Mouse (Mus musculus) heart, postnatal 4 days (tissue): ENCODE measurements at regions not wholly inside any gene's neighbourhood (a gene's known extent, or its start where the extent isn't known, plus 50 kb on each side); places are given as distances from the start of the nearest gene placed in this dataset.

Source experiments
- DNase-seq: peaks from one replicate; pipeline ENCODE4 v3.0.0; 2021

DNA sequence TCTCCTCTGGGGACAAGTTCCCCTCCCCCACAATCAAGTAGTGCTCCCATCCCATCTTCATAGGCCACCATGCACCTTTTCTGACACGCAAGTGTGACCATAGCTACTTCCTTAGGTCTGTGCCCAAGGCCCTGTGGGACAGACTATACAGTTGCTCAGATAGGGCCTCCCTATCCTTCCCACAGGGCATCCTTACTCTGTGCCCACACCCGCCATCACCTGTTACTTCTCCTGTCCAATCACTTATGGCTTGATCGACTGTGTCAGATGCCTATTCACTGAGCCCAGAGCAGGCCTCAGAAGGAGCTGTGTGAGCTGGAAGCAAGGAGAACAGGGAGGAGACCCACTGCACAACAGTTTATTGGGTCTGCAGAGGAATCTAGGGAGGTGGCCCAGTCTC, 56.6 kb upstream of the Lrpap1 start:
- DNase-seq = no peak

DNA sequence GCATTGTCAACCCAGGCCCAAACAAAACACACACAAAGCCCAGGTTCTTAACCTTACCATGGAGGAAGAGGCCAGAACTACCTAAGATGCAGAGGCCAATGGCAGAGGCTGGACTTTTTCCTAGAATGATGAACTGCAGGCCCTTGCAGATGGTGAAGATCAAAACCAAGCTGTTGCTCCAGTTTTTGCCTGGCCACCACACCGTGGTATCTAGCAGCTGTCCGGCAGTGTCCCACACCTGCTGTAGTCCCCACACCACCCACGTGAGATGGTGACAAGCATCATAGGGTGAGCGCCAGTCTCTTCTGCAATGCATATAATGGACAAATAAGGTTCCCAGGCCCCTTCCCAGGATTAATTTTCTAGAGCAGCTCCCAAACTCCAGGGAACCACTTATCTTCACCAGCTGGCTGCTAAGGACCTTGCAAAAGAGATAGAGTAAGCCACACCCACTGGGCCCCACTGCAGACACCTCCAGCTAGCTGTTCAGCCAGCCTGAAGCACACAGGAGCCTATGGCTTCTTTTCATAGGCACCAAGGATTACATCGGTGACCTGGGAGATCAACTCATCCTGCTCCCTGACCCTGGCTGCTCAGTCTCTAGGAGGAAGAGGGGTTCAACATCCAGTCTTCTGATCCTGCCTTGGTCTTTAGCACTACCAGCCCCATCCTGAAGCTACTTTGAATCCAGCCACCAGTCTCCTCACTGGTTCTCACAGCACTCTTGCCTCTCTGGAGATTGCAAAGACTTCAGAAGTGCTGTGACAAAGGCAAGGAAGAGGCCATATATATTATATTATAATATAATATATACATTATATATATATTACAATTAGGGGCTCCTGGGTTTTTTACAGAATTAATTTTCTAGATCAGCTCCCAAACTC, 55.6 kb upstream of the Lrpap1 start:
- no peak for DNase-seq

DNA sequence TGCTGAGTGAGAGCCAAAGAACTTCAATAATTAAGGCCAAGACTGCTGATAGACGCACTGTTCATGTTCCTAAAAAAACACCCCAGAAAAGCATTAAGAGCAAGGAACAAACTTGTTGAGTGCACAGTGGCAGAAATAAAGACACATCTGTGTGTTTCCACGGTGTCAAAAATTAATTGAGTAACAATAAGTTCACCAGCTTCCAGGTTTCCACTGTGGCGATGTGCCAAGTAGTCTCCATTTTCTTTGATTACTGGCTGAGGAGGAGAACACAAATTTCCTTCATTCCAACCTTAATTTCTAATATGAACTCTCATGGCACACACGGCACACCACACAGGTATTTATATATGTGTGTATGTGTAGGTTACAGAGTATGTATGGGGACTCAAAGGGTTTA, 54.3 kb upstream of the Lrpap1 start:
- no peak for DNase-seq

DNA sequence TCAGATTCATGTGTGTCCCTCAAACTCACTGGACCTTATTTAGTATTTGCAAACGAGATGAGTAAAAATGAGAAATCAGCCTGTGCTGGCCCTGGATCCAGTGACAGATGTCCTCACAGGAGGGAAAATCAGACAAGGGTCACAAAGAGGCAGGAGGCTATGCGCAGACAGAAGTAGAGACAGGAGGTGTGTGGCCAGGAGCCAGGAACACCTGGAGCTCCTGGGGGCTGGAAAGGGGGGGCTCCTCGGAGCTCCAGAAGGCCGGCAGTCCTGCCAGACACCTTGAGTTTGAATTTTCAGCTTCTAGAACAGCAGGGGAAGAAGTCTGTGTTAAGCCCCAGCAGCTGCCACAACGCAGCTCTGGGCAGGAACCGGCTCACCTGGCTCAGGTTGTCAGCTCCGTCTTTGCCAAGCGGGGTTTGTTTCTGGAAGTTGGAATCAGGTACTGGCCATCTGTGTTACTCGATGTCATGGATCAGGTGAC, 53.7 kb upstream of the Lrpap1 start:
- no peak for DNase-seq

DNA sequence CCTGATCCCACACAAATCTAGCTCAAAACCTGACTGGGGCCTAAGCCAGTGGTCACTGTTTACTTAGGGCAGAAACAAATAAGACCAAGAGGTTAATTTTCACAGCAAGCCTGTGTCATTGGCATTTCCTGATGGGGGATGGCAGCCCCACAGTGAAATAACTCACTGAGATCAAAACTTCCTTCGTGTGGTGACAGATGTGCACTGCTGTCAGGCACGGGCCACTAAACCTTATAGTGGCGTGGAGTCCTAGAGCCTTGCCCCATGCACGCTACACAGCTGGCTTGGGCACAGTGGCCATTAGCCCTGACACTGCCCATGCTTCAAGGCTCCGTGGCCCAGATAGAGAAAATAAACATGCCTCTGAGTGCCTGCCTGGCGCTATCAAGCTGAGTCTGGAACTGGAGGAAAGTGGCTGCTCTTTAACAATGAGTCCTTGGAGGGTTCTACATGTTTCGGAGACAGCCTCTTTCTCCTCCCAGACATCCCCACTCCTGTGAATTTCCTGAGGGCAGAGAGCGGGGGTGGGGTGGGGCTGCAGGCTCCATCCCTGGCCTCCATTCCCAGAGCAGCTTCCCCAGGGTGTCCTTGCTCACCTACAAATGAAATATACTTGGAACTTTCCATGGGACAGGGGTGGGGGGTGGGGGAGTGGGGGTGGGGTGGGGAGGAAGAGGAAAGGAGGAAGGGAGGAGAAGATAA, 52.9 kb upstream of the Lrpap1 start:
- no peak for DNase-seq

DNA sequence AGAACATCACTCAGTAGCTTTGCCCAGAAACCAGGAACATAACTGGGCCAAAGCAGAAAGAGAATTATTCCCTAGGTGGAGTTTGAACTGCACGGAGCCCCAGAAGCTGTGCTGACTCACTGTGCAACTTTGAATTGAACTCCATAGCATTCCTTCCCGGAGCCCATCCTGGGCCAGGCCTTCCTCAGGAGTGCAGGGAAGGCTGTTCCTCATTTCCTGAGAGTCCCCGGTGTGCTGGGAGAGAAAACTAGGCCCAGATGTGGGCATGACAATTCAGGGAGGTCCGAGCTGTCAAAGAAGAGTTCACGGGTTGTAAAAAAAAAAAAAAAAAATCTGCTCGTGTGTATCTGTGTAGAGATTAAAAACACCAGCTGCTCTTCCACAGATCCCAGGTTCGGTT, 50.8 kb upstream of the Lrpap1 start:
- no peak for DNase-seq

DNA sequence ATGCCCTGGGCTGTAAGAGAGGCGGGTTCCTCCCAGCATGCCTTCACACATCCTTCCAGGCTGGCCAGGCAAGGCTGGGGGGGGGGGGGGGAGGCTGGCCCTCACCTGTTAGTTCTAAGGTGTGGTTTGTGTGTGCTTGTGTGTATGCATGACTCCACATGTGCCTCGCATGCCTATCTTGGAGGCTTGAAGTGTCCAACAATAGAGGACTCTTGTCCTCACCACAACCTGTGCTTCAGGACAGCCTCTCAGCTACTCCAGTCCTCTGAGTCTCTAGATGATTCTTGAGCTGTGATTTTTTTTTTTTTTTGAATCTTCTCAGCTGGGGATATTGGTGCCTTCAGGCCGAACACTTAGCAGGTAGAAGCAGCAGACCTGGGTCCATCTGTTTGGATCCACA, 50.2 kb upstream of the Lrpap1 start:
- DNase-seq = no peak
